Mouse (Mus musculus) liver, postnatal 0 days (tissue): ENCODE measurements around the gene Srsf12. TPM values are rescaled to one million over a fixed set of nuclear protein-coding genes. Genes with fewer than 3 reads are reported as not detected.

Experiments used
- ATAC-seq: fragments of 200-750 bp; cut with Nextera tagmentation; 2 replicates; pipeline ENCODE4 v1.8.0; 2017; ENCODE audit warnings: mild to moderate bottlenecking, moderate library complexity
- DNase-seq: peaks from one replicate; pipeline ENCODE4 v3.0.0-alpha.2; 2016
- H3K27ac ChIP-seq: fragments of 300-500 bp; sonication (generic); 2 replicates; pipeline ENCODE4 v1.5.1; 2014; ENCODE audit warnings: antibody characterized with exemption, moderate library complexity, mild to moderate bottlenecking, low read depth
- H3K27me3 ChIP-seq: fragments of 300-500 bp; sonication (generic); 2 replicates; pipeline ENCODE4 v1.6.1; 2014; ENCODE audit warnings: low read length, control low read depth, mixed read lengths; ENCODE audit not compliant: insufficient read depth
- H3K36me3 ChIP-seq: fragments of 300-500 bp; sonication (generic); replicated peaks from 2 replicates; pipeline ENCODE4 v1.6.1; 2014; ENCODE audit warnings: mild to moderate bottlenecking, control low read depth, low read length, moderate library complexity, mixed read lengths; ENCODE audit not compliant: insufficient read depth
- H3K4me1 ChIP-seq: fragments of 300-500 bp; sonication (generic); 2 replicates; pipeline ENCODE4 v1.6.1; 2014; ENCODE audit warnings: antibody characterized with exemption, mild to moderate bottlenecking, control low read depth; ENCODE audit not compliant: insufficient read depth
- H3K4me2 ChIP-seq: fragments of 300-500 bp; sonication (generic); 2 replicates; pipeline ENCODE4 v1.6.1; 2014; ENCODE audit warnings: low read depth, mild to moderate bottlenecking, low read length, moderate library complexity, mixed read lengths
- H3K4me3 ChIP-seq: fragments of 300-500 bp; sonication (generic); 2 replicates; pipeline ENCODE4 v1.5.1; 2014; ENCODE audit warnings: low read depth, low read length
- H3K9ac ChIP-seq: fragments of 300-500 bp; sonication (generic); replicated peaks from 2 replicates; pipeline ENCODE4 v1.6.1; 2014; ENCODE audit warnings: mild to moderate bottlenecking, moderate library complexity
- H3K9me3 ChIP-seq: fragments of 300-500 bp; sonication (generic); 2 replicates; pipeline ENCODE4 v1.6.1; 2016; ENCODE audit warnings: mild to moderate bottlenecking, control low read depth, low read length, mixed read lengths
- CTCF ChIP-seq: sonication (generic); IDR thresholded peaks from 2 replicates; pipeline ENCODE4 v1.5.1; 2016; ENCODE audit warnings: antibody characterized with exemption, low read depth
- EP300 ChIP-seq: IDR thresholded peaks from 2 replicates; pipeline ENCODE4 v1.6.1; 2016; ENCODE audit warnings: antibody characterized with exemption, low read depth, mild to moderate bottlenecking
- WGBS: fragments of 180-500 bp; shearing (Covaris S2); extraction: QIAGEN DNeasy Blood & Tissue Kit; methylation state at CpG from one replicate; pipeline ENCODE4 v1.1.7; 2014; ENCODE audit not compliant: insufficient replicate concordance; 5-methylcytosine and 5-hydroxymethylcytosine counted together
- polyA plus RNA-seq: library from polyadenylated mRNA; unstranded; fragments of >200 nt; fragmentation: Nextera tagmentation; extraction: Ambion mirVana; gene quantifications from 2 replicates; pipeline ENCODE4 v1.2.1, GENCODE M21; 2015

Gene Srsf12
- polyA plus RNA-seq, 1 experiment from 2014 or later: 0.08 TPM

GRCm38 (mm10) chr4:33248062-33248889 is 39.5 kb downstream of the Srsf12 start:
- peak overlapping the region; percentile 100 for H3K4me3 ChIP-seq
- under 1% methylated on average over 52 of the region's 88 CpGs for WGBS

GRCm38 (mm10) chr4:33248915-33249314 is 40.1 kb downstream of the Srsf12 start:
- DNase-seq: no peak
- no peak for ATAC-seq
- H3K4me2 ChIP-seq: peak overlapping the region; percentile 67
- H3K4me3 ChIP-seq: peak overlapping the region; percentile 100
- TF ChIP-seq CTCF (0 out of 2 replicates have a peak, but pooled peaks have one; percentile 9), EP300 (no peak)
- no peaks in the 10 kb centered on the region for H3K27me3 ChIP-seq
- H3K9ac ChIP-seq: peak overlapping the region; percentile 100
- WGBS: 1% methylated on average over 4 of the region's 4 CpGs
- peak overlapping the region; percentile 100 for H3K27ac ChIP-seq
- peaks cover 28% of the 10 kb centered on the region for H3K36me3 ChIP-seq
- H3K9me3 ChIP-seq: no peaks in the 10 kb centered on the region
- H3K4me1 ChIP-seq: peaks cover 15% of the 10 kb centered on the region

More at GRCm38 (mm10) chr4:33248062-33248889, 39.5 kb downstream of the Srsf12 start:
- Histone ChIP-seq H3K9me3 (no peaks in the 10 kb centered on the region), H3K27me3 (no peaks in the 10 kb centered on the region), H3K9ac (peak overlapping the region; percentile 100), H3K27ac (peak overlapping the region; percentile 100), H3K36me3 (peaks cover 30% of the 10 kb centered on the region), H3K4me2 (peak overlapping the region; percentile 67), H3K4me1 (peaks cover 15% of the 10 kb centered on the region)
- ATAC-seq: peak; percentile 82
- no peak; the same call in 1 of the 2 replicates for TF ChIP-seq EP300
- no peak for TF ChIP-seq CTCF
- DNase-seq: peak; percentile 99

GRCm38 (mm10) chr4:33249716-33250230 is 41.0 kb downstream of the Srsf12 start:
- Histone ChIP-seq H3K27ac (peak overlapping the region; percentile 100; the same call in 1 of the 2 replicates), H3K4me2 (no peak overlapping the region), H3K27me3 (no peaks in the 10 kb centered on the region), H3K4me1 (peaks cover 12% of the 10 kb centered on the region), H3K9me3 (no peaks in the 10 kb centered on the region), H3K36me3 (peaks cover 20% of the 10 kb centered on the region), H3K9ac (no peak overlapping the region), H3K4me3 (no peak overlapping the region)
- WGBS: 69% methylated on average over 1 of the region's 1 CpGs
- TF ChIP-seq EP300 (no peak), CTCF (no peak)
- DNase-seq (no peak), ATAC-seq (no peak)

- DNase-seq: no peak
- no peak overlapping the region for H3K27ac ChIP-seq
- no peaks in the 10 kb centered on the region for H3K27me3 ChIP-seq
- no peak for ATAC-seq
- H3K36me3 ChIP-seq: peaks cover 9% of the 10 kb centered on the region
- TF ChIP-seq EP300 (no peak), CTCF (no peak)
- peaks cover 12% of the 10 kb centered on the region for H3K4me1 ChIP-seq
- H3K9me3 ChIP-seq: no peaks in the 10 kb centered on the region
- H3K9ac ChIP-seq: no peak overlapping the region
- 70% methylated on average over 2 of the region's 2 CpGs for WGBS
- H3K4me2 ChIP-seq: no peak overlapping the region
- no peak overlapping the region for H3K4me3 ChIP-seq
These were observed 42.1 kb downstream of the Srsf12 start for GRCm38 (mm10) chr4:33250867-33251266.

- Histone ChIP-seq H3K4me1 (peaks cover 11% of the 10 kb centered on the region), H3K4me3 (no peak overlapping the region), H3K4me2 (no peak overlapping the region), H3K27ac (no peak overlapping the region), H3K9ac (no peak overlapping the region), H3K27me3 (no peaks in the 10 kb centered on the region), H3K36me3 (no peaks in the 10 kb centered on the region), H3K9me3 (no peaks in the 10 kb centered on the region)
- TF ChIP-seq CTCF (no peak), EP300 (no peak)
- ATAC-seq (no peak), DNase-seq (no peak)
- 80% methylated on average over 4 of the region's 4 CpGs for WGBS
These were observed 45.9 kb downstream of the Srsf12 start for GRCm38 (mm10) chr4:33254706-33255105.

GRCm38 (mm10) chr4:33257263-33257964 is 48.6 kb downstream of the Srsf12 start:
- ATAC-seq (peak; percentile 66), DNase-seq (peak; percentile 42)
- 55% methylated on average over 11 of the region's 11 CpGs for whole genome bisulfite sequencing
- H3K4me2 ChIP-seq: peak overlapping the region; percentile 49
- H3K4me3 ChIP-seq: peak overlapping the region; percentile 1; the same call in 1 of the 2 replicates
- peak; percentile 26 for TF ChIP-seq EP300
- TF ChIP-seq CTCF: no peak
- H3K27ac ChIP-seq: peak overlapping the region; percentile 89
- no peak overlapping the region for H3K9ac ChIP-seq
- no peaks in the 10 kb centered on the region for H3K9me3 ChIP-seq
- H3K36me3 ChIP-seq: no peaks in the 10 kb centered on the region
- H3K27me3 ChIP-seq: no peaks in the 10 kb centered on the region
- H3K4me1 ChIP-seq: peaks cover 16% of the 10 kb centered on the region
